Mouse (Mus musculus): Measurements from ENCODE around the gene Tub.
A peak's percentile ranks its signal among the peaks of the same experiment; 100 is the strongest.

Tub gene

GRCm38 (mm10) chr7:108985934-108986708 lies 36.0 kb downstream of the Tub start:
- DNase-seq = no peak

- no peak for DNase-seq
Observed at GRCm38 (mm10) chr7:108991207-108991606, 41.1 kb downstream of the Tub start.

- peak; percentile 80 for DNase-seq
Observed at GRCm38 (mm10) chr7:108993230-108993629, 43.1 kb downstream of the Tub start.

DNA sequence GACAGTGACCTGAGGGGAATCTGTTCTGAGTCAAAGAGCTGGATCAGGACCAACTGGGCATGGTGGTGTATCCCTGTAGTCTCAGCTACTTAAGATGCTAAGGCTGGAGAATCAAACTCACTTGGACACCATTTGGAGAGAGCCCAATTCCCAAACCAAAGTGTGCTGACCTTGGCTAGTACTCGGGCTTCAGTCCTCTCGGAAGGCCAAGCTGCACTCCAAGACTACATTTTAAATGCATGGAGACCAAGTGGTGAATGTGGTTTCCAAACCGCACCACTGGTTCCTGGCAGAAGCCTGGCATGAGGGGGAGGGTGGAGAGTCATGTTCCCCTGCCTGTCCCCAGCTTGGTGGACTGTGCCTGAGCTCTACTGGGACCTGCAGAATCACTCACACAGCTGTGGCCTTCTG lies 43.7 kb downstream of the Tub start:
- no peak for DNase-seq

GRCm38 (mm10) chr7:108996156-108996555 lies 46.0 kb downstream of the Tub start:
- no peak for DNase-seq

- no peak for DNase-seq
Observed at GRCm38 (mm10) chr7:109000315-109000954, 50.3 kb downstream of the Tub start.

DNA sequence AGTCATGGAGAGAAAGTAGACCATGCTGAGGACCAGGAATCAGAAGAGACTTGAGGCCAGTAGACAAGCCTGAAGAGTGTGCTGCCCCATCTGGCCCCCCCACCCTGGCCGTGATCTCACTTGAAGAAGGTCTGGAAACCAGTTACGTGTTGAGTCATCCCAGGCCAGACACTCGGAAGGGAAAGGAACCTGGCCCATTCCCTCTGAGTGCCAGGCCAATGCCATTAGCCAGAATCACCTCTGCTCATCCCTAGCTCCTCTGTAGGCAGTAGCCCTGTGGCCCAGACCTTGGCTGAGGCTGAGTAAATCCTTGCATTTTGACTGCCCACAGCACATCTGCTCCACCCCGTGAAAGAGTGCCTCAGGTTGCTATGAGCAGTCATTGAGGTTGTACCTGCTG lies 51.8 kb downstream of the Tub start:
- no peak for DNase-seq

- no peak for DNase-seq
Observed at GRCm38 (mm10) chr7:109003653-109004052, 53.5 kb downstream of the Tub start.

GRCm38 (mm10) chr7:109009260-109009659 lies 59.1 kb downstream of the Tub start:
- no peak for DNase-seq

DNA sequence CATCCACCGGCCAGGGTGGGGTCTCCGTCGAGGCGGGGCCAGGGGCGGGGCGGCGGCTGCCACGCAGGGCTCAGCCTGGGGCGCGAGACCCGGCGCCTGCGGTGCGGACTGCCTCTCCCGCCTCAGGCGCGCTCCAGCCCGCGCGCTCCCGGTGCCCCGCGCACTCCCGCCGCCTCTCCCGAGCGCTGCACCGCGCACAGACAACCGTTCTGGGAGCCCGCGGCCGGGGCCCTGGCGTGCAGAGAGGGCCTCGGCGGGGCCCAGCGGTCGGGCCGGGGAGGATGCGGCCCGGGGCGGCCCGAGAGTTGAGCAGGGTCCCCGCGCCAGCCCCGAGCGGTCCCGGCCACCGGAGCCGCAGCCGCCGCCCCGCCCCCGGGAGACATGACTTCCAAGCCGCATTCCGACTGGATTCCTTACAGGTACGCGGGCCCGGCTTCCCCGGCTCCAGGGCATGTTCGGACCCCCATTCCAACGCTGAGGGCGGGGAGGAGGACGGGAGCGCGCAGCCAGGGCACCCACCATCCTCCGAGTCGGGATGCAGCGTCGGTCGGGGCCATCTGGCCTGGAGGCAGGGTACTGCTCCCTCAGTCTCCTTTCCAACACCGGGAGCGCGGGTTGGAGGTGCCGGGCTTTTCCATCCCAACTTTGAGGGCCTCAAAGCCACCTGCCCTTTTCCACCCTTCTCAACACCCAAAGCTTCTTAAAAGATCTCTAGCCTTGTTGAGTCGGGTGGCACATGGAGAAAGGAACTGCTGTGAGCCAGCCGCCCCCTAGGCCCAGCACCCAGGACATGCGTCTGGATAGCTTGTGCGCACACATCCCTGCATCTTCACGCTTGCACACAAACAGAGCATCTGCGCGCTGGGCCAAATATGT lies 60.8 kb downstream of the Tub start:
- no peak for DNase-seq

GRCm38 (mm10) chr7:109011596-109012180 lies 61.5 kb downstream of the Tub start:
- DNase-seq = no peak

DNA sequence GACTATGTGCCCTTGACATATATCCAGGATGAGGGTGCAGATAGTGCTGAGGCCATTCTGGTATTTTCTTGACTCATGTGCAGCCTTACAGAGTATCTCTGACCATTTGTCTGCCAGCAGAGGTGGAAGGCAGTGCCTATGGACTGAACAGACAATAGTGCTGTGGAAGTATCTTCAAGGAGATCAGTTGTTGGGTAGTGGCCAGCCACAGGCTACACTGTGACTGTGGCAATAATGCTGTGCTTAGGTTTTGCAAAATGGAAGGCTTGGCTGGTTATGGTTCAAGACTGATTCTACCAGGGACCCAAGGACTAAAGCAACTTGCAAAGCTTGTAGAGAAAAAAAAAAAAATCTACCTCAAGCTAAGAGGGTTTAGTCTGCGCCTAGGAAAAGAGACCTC lies 62.4 kb downstream of the Tub start:
- DNase-seq = no peak

GRCm38 (mm10) chr7:109012998-109013625 lies 63.0 kb downstream of the Tub start:
- no peak for DNase-seq

DNA sequence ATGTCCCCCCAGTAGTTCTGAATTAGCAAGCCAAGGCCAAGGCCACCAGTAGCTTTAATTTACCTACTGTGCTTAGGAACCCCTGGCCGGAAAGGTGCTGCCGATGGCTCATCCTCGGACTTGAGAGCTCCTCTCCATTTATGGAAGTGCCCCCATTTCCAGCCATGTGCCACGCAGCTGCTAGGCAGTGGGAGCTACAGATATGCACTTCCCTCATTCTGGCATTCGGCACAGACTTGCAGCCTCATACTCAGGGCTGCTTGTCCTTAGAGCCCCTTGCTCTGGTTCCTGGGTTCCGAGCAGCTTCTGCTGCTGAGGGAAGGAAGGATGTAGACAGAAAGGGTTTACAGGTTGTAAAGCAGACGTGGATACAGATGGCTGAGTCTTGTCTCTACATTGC lies 64.7 kb downstream of the Tub start:
- DNase-seq = no peak

GRCm38 (mm10) chr7:109016378-109016923 lies 66.3 kb downstream of the Tub start:
- DNase-seq = no peak

- no peak for DNase-seq
Observed at GRCm38 (mm10) chr7:109019243-109019642, 69.1 kb downstream of the Tub start.

- DNase-seq = peak; percentile 65
Observed at GRCm38 (mm10) chr7:109021428-109021827, 71.3 kb downstream of the Tub start.

GRCm38 (mm10) chr7:109025743-109026142 lies 75.6 kb downstream of the Tub start:
- DNase-seq = no peak

DNA sequence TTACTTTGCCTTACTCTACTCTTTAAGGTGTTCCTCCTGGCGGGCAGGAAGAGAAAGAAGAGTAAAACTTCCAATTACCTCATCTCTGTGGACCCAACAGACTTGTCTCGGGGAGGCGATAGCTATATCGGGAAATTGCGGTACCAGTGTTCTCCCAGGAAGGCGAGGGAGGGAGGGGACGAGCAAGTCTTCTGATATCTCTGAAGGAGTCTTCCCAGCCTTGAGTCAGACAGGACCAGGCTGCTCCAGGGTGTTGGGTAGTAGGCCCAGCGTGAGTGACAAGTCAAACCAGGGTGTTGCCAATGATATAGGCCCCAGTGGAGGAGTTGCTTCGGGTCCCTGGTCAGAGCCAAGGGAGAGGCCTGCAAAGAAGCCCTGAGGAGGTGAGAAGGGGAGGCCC lies 76.8 kb downstream of the Tub start:
- no peak for DNase-seq

DNA sequence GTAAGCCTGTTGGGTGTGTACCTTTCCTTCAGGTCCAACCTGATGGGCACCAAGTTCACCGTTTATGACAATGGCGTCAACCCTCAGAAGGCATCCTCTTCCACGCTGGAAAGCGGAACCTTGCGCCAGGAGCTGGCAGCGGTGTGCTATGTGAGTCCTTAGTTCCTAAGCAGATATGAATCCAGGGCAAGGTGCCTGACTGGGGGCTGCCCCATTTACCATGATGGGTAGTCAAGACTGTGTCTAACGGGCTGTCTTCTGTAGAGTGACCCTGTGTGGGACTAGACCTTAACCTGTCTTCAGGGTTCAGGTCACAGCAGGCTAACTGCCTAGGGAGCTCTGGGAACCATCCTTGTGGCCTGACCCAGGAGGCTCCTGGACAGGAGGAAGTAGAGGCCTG lies 77.6 kb downstream of the Tub start:
- no peak for DNase-seq

DNA sequence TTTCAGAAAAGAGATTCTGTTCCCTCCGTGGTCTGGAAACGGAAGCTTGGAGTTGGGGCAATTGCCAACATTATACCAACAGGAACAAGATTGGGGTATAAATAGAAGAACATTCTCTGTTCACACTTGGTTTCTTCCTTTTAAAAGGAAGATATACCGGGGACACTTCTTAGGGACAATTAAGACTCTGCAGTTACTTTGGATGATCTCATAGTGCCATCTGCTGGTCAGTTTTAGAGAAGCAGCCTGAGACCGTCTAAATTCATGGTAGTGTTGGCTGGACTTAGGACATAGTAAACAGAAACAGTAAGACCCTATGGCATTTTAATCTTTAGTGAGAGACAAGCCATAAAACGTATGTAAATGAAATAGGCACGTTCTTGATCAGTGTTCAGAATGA lies 78.1 kb downstream of the Tub start:
- peak; percentile 50 for DNase-seq

GRCm38 (mm10) chr7:109029961-109030465 lies 79.9 kb downstream of the Tub start:
- DNase-seq = no peak
